In the genomic region with DNA sequence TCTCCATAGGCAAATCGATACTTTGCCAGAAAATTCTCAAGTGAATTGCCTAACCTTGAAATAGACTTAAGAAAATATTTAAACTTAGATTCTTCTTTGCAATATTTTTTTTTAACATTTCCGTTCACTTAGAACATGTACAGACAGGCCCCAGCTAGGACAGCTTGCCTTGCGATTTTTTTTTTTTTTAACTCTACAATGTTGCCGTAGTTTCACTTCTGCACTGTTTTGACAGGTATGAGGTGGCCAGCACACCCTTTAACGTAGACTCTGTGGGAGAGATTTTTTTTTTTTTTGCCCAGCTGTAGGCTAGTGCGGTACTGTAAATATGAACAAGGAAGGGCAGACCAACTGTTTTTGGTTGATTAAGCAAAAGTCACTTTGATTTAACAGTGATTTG, we compare ENCODE assay signal across 24 mouse cellular contexts. TPM values are rescaled to one million over a fixed set of nuclear protein-coding genes. Genes with fewer than 3 reads are reported as not detected.
DNase-seq lines count a peak whose midpoint lies in the region; ATAC-seq and TF ChIP-seq lines count a peak whose summit lies in the region.
"Had no signal": no experiment of that assay in that cellular context is flagged by ENCODE, and none has a peak within 500 bp of the region (broad histone marks: within the 10 kb centered on the region; RNA-seq: fewer than 3 reads in every experiment).

No protein-coding gene starts in this region.

- DNase-seq in lung, postnatal 0 days (ENCODE audit: low spot score) = peak; percentile 11
- DNase-seq in lung, postnatal 36 days = no peak
- peak; percentile 36 for DNase-seq in NIH3T3 (ENCODE audit: low read depth)
- DNase-seq in kidney, adult 2 months = no peak
- DNase-seq in right cerebral cortex, postnatal 4 days = no peak
- DNase-seq: adrenal gland, adult 8-10 months; adrenal gland, postnatal 25 days; cerebellum, adult 18-20 months; cerebellum, adult 9-10 months; cerebellum, postnatal 14 days; gastrocnemius, adult 2 months; gastrocnemius, postnatal 14 days; heart, adult 11 months had no signal

- no peak for TF ChIP-seq POLR2A in kidney, adult 2 months (IDR thresholded peaks at IDR 0.05; ENCODE audit: low read depth, low read length)

- WGBS in lung, postnatal 0 days = 71% methylated on average over 6 of the region's 6 CpGs
- WGBS in stomach, embryonic 16.5 days = 65% methylated on average over 6 of the region's 6 CpGs
- WGBS in kidney, adult 2 months = 84% methylated on average over 6 of the region's 6 CpGs

- H3K27ac ChIP-seq in lung, postnatal 0 days (ENCODE audit: low read length) = no peak overlapping the region
- peak overlapping the region; percentile 53; the same call in 1 of the 2 replicates for H3K27ac ChIP-seq in stomach, embryonic 16.5 days (ENCODE audit: low read length)
- no peak overlapping the region for H3K27ac ChIP-seq in kidney, adult 2 months (ENCODE audit: insufficient read depth, low read depth, low read length)
- H3K27ac ChIP-seq: forebrain, embryonic 13.5 days; hindbrain, embryonic 12.5 days; hindbrain, embryonic 15.5 days had no signal

- no peak for TF ChIP-seq EP300 in lung, postnatal 0 days (IDR thresholded peaks at IDR 0.05)

- H3K27me3 ChIP-seq in lung, postnatal 0 days (replicated peaks; ENCODE audit: insufficient read depth, low read length) = no peaks in the 10 kb centered on the region
- no peaks in the 10 kb centered on the region for H3K27me3 ChIP-seq in stomach, embryonic 16.5 days (ENCODE audit: control insufficient read depth, insufficient read depth, low read length)
- H3K27me3 ChIP-seq in kidney, adult 2 months (replicated peaks; ENCODE audit: control insufficient read depth, insufficient read depth, low read length) = no peaks in the 10 kb centered on the region
- H3K27me3 ChIP-seq: embryonic facial prominence, embryonic 15.5 days; forebrain, embryonic 13.5 days; hindbrain, embryonic 12.5 days; hindbrain, embryonic 15.5 days had no signal

- H3K9ac ChIP-seq in lung, postnatal 0 days (replicated peaks; ENCODE audit: low read depth) = no peak overlapping the region
- H3K9ac ChIP-seq in stomach, embryonic 16.5 days (ENCODE audit: low read length) = no peak overlapping the region
- H3K9ac ChIP-seq: embryonic facial prominence, embryonic 15.5 days; forebrain, embryonic 13.5 days; hindbrain, embryonic 12.5 days; hindbrain, embryonic 15.5 days had no signal

- peaks cover 21% of the 10 kb centered on the region; the same call in 1 of the 2 replicates for H3K36me3 ChIP-seq in lung, postnatal 0 days (ENCODE audit: insufficient read depth, low read length)
- H3K36me3 ChIP-seq in stomach, embryonic 16.5 days (ENCODE audit: control insufficient read depth, insufficient read depth, low read length) = peaks cover 7% of the 10 kb centered on the region
- peaks cover 8% of the 10 kb centered on the region for H3K36me3 ChIP-seq in kidney, adult 2 months (ENCODE audit: control insufficient read depth, insufficient read depth, low read length)
- H3K36me3 ChIP-seq: G1E; hindbrain, embryonic 15.5 days had no signal

- TF ChIP-seq CTCF in lung, postnatal 0 days (IDR thresholded peaks at IDR 0.05) = no peak
- no peak for TF ChIP-seq CTCF in kidney, adult 2 months (conservative IDR thresholded peaks at IDR 0.05; ENCODE audit: insufficient read depth, insufficient read length, low read depth, low read length)

- peaks cover 4% of the 10 kb centered on the region; the same call in 1 of the 2 replicates for H3K4me1 ChIP-seq in lung, postnatal 0 days (ENCODE audit: insufficient read depth, low read depth, low read length)
- H3K4me1 ChIP-seq in stomach, embryonic 16.5 days (ENCODE audit: control insufficient read depth, insufficient read depth, low read length) = no peaks in the 10 kb centered on the region
- H3K4me1 ChIP-seq in kidney, adult 2 months (ENCODE audit: control insufficient read depth, insufficient read depth, low read length) = no peaks in the 10 kb centered on the region
- H3K4me1 ChIP-seq: forebrain, embryonic 13.5 days; hindbrain, embryonic 12.5 days; hindbrain, embryonic 15.5 days had no signal

- no peak overlapping the region for H3K4me2 ChIP-seq in lung, postnatal 0 days (replicated peaks; ENCODE audit: low read depth, low read length)
- no peak overlapping the region for H3K4me2 ChIP-seq in stomach, embryonic 16.5 days (ENCODE audit: low read depth, low read length)
- H3K4me2 ChIP-seq: embryonic facial prominence, embryonic 15.5 days; forebrain, embryonic 13.5 days; heart, embryonic 11.5 days; hindbrain, embryonic 12.5 days; hindbrain, embryonic 15.5 days had no signal

- H3K4me3 ChIP-seq in lung, postnatal 0 days (ENCODE audit: low read depth, low read length) = no peak overlapping the region
- H3K4me3 ChIP-seq in stomach, embryonic 16.5 days (replicated peaks; ENCODE audit: low read length) = no peak overlapping the region
- H3K4me3 ChIP-seq in kidney, adult 2 months (ENCODE audit: insufficient read depth, low read depth, low read length) = no peak overlapping the region
- H3K4me3 ChIP-seq: embryonic facial prominence, embryonic 15.5 days; erythroblast, embryonic 14.5 days; forebrain, embryonic 13.5 days; gastrocnemius, adult 2 months; hindbrain, embryonic 12.5 days; hindbrain, embryonic 15.5 days had no signal

- H3K9me3 ChIP-seq in lung, postnatal 0 days (ENCODE audit: low read length) = no peaks in the 10 kb centered on the region
- no peaks in the 10 kb centered on the region for H3K9me3 ChIP-seq in stomach, embryonic 16.5 days (replicated peaks; ENCODE audit: control insufficient read depth, low read length)
- H3K9me3 ChIP-seq: embryonic facial prominence, embryonic 15.5 days; forebrain, embryonic 13.5 days; G1E; hindbrain, embryonic 12.5 days; hindbrain, embryonic 15.5 days had no signal

- no peak for ATAC-seq in lung, postnatal 0 days
- ATAC-seq in stomach, embryonic 16.5 days (ENCODE audit: insufficient read depth, low FRiP score) = no peak
- ATAC-seq: forebrain, embryonic 13.5 days; intestine, postnatal 0 days had no signal

RNA-seq across cellular contexts. Expression of a gene that starts 22.0 kb away (rescaled TPM):
- 0.61 and 0.71 TPM in 2 replicates for polyA plus RNA-seq in lung, postnatal 0 days (2015; fragmentation: Nextera tagmentation; extraction: Ambion mirVana)
- 3.6 and 5.6 TPM in 2 replicates for polyA plus RNA-seq in stomach, embryonic 16.5 days (2015; fragmentation: Nextera tagmentation; extraction: Ambion mirVana)
- polyA plus RNA-seq in kidney, adult 2 months (2012; rRNA removed) = 0.35 and 0.42 TPM in 2 replicates
- polyA plus RNA-seq: erythroblast, embryonic 14.5 days; G1E had no signal

RNA-seq across cellular contexts. Expression of a gene that starts 32.2 kb away (rescaled TPM):
- 64.7 and 69.3 TPM in 2 replicates for polyA plus RNA-seq in lung, postnatal 0 days (2015; fragmentation: Nextera tagmentation; extraction: Ambion mirVana)
- polyA plus RNA-seq in stomach, embryonic 16.5 days (2015; fragmentation: Nextera tagmentation; extraction: Ambion mirVana) = 106 and 121 TPM in 2 replicates
- 16.9 and 33.1 TPM in 2 replicates for polyA plus RNA-seq in kidney, adult 2 months (2012; rRNA removed)

RNA-seq across cellular contexts. Expression of a gene that starts 56.1 kb away (rescaled TPM):
- 0.13 and 0.17 TPM in 2 replicates for polyA plus RNA-seq in lung, postnatal 0 days (2015; fragmentation: Nextera tagmentation; extraction: Ambion mirVana)
- polyA plus RNA-seq in stomach, embryonic 16.5 days (2015; fragmentation: Nextera tagmentation; extraction: Ambion mirVana) = 0.14 and 0.21 TPM in 2 replicates
- polyA plus RNA-seq in kidney, adult 2 months (2012; rRNA removed) = 0.07 TPM in 1 of 2 replicates, not detected in the other
- polyA plus RNA-seq: erythroblast, embryonic 14.5 days; forebrain, embryonic 16.5 days; frontal cortex, adult 2 months; G1E; intestine, postnatal 0 days had no signal

Comparison
In these comparisons a context has a peak if more than half of its experiments do, and no peak if none do; other contexts are left out.
1. DNase-seq: peak in lung, postnatal 0 days (single experiment) and NIH3T3 (single experiment); none in lung, postnatal 36 days (single experiment), kidney, adult 2 months (single experiment) and right cerebral cortex, postnatal 4 days (single experiment).